Mouse (Mus musculus): ENCODE data around the gene Gm9918. TPM values are rescaled to one million over a fixed set of nuclear protein-coding genes. Genes with fewer than 3 reads are reported as not detected.
"Not testable (repeated sequence)": the region's sequence is repeated elsewhere in the genome, so short reads cannot be mapped to it uniquely, and the experiment has no call there.

Gene Gm9918
- polyA plus RNA-seq (2015; fragmentation: Nextera tagmentation; extraction: Ambion mirVana): 0.08 and 0.14 TPM in 2 replicates

DNA sequence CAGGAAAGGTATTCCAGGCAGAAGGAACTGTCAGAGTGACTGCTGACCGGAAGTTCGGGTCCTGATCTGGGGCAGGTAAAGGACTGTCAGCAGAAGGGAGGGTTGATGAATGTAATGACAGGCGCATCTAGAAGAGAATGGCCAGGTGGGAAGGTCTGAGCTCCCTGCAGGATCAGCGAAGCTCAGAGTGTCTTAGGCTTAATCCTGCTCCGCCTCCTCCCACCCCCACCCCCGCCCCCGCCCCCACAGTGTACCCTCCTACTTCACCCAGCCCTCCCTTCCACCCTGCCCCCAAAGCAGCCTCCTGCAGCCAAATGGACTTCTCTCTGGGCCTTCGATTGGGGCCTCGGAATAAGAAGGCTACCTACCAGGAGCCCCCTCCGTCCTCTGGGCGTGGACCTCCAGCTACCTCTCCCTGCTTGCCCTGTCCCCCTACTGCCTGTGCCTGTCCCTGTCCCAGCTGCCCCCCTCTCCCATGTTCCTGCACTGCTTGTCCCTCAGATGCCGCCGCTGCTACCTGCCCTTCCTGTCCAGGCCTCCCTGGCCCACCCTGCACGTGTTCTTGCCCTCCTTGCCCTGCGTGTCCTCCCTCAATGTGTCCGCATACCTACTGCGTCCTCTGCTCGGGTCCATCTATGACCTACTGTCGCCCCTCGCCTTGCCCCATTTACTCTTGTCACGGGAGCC is at the start of gene Gm9918:
TSS of gene Gm9918 (plus strand) at position 290 of the 687 bp plus-strand sequence.
- WGBS: 19% methylated on average over 21 of the region's 21 CpGs

GRCm38 (mm10) chr15:102222386-102222785 is 48.0 kb upstream of the Gm9918 start:
- ATAC-seq: no peak
- H3K27ac ChIP-seq: no peak overlapping the region
- H3K36me3 ChIP-seq: no peaks in the 10 kb centered on the region
- H3K9me3 ChIP-seq: no peaks in the 10 kb centered on the region
- WGBS: 59% methylated on average over 10 of the region's 10 CpGs
- no peak overlapping the region for H3K4me3 ChIP-seq (replicated peaks)
- H3K4me1 ChIP-seq (replicated peaks): peaks cover 10% of the 10 kb centered on the region
- no peak overlapping the region for H3K9ac ChIP-seq
- peaks cover 5% of the 10 kb centered on the region; the same call in 1 of the 2 replicates for H3K27me3 ChIP-seq (replicated peaks)
- no peak overlapping the region for H3K4me2 ChIP-seq (replicated peaks)

More for the DNA sequence above, at the start of gene Gm9918:
- H3K27ac ChIP-seq: no peak within 1 kb of the TSS
- H3K4me3 ChIP-seq (replicated peaks): no peak within 1 kb of the TSS
- no peaks in the 10 kb centered on the region for H3K9me3 ChIP-seq
- ATAC-seq: 0 out of 2 replicates have a peak, but pooled peaks have one; percentile 31
- H3K4me2 ChIP-seq (replicated peaks): peak within 1 kb of the TSS; percentile 42
- peaks cover 4% of the 10 kb centered on the region; the same call in 1 of the 2 replicates for H3K27me3 ChIP-seq (replicated peaks)
- H3K36me3 ChIP-seq: no peaks in the 10 kb centered on the region
- H3K4me1 ChIP-seq (replicated peaks): peaks cover 5% of the 10 kb centered on the region
- 0 out of 2 replicates have a peak within 1 kb of the TSS, but pooled peaks have one; percentile 1 for H3K9ac ChIP-seq

DNA sequence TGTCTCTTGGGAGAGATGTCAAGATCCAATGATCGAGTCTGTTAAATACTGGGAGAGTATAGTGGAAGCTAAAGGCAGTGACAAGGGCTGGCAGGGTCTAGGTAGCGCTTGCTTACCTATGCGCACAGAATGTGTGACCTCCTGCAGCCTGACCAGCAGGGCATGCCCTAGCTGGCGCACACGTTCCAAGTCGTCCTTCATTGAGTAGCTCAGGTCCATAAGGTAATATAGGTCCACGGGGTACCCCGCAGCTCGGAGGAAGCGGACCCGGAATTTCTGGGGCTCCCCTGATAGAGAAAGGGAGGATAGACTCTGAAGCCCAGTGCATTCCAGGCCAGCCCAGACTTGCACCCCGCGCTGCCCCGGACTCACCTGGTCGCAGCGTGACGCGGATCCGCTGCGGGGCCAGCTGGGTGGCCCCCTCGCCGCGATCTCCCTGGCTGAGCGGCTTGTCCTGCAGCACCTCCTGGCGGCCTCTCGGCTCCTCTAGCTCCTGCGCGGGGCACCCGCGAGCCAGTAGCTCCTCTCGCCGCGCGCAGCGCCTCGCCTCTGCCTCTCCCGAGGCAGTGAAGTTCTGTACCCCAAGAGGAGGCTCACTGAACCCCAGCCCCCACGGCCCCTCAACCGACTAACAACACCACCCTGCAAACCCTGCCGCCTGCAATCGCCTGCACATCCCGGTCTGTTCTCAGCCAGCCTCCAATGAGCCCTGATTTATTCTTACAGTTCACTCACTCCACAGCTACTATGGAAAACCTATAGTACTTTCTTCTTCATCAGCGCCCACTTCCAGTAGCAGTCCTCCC is 46.0 kb upstream of the Gm9918 start:
- 3% methylated on average over 41 of the region's 43 CpGs for WGBS
- H3K36me3 ChIP-seq: no peaks in the 10 kb centered on the region
- no peaks in the 10 kb centered on the region for H3K9me3 ChIP-seq
- peak overlapping the region; percentile 97 for H3K4me2 ChIP-seq (replicated peaks)
- peak overlapping the region; percentile 52 for H3K9ac ChIP-seq
- peak overlapping the region; percentile 43 for H3K4me3 ChIP-seq (replicated peaks)
- no peak overlapping the region for H3K27ac ChIP-seq
- H3K4me1 ChIP-seq (replicated peaks): peaks cover 10% of the 10 kb centered on the region
- ATAC-seq: peak; percentile 94
- peaks cover 5% of the 10 kb centered on the region; the same call in 1 of the 2 replicates for H3K27me3 ChIP-seq (replicated peaks)

DNA sequence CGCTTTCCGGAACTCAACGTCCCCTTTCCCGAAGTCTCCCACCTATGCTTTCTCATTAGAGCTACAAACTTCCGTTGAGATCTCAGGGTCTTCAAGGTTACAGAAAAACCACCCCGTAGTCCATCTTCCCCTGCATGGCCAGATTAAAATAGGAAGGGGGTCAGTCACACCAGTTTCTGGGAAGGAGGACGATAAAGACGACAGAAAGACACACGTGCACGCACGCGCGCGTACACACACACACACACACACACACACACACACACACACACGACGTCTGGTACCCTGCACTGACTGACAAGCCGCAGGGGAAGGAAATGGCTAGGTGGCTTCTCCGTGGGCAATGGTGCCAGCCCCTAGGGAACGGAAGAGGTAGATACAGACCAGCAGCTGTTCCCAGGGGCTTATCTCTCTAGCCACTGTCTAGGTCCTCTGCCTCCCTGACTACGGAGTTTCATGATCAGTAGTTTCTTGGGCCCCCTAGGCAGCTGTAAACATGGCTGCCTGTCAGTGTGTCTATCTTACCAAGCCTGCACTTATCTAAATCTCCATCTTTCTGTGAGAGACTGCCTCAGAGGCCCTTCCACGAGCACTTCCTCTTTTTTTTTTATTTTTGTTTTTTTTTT is 45.3 kb upstream of the Gm9918 start:
- Histone ChIP-seq H3K9ac (peak overlapping the region; percentile 52), H3K27me3 (replicated peaks) (peaks cover 5% of the 10 kb centered on the region; the same call in 1 of the 2 replicates), H3K4me3 (replicated peaks) (peak overlapping the region; percentile 43), H3K9me3 (no peaks in the 10 kb centered on the region), H3K27ac (no peak overlapping the region), H3K4me1 (replicated peaks) (peaks cover 10% of the 10 kb centered on the region), H3K4me2 (replicated peaks) (peak overlapping the region; percentile 97), H3K36me3 (no peaks in the 10 kb centered on the region)
- peak; percentile 37; the same call in 1 of the 2 replicates for ATAC-seq
- WGBS: 11% methylated on average over 21 of the region's 21 CpGs

GRCm38 (mm10) chr15:102225619-102226018 is 44.7 kb upstream of the Gm9918 start:
- not testable (repeated sequence) for H3K27ac ChIP-seq; ATAC-seq; H3K36me3 ChIP-seq; H3K9me3 ChIP-seq; H3K4me2 ChIP-seq (replicated peaks); H3K4me3 ChIP-seq (replicated peaks); H3K27me3 ChIP-seq (replicated peaks); H3K9ac ChIP-seq
- peaks cover 10% of the 10 kb centered on the region for H3K4me1 ChIP-seq (replicated peaks)
- WGBS: 71% methylated on average over 6 of the region's 6 CpGs

- no peak for ATAC-seq
- H3K36me3 ChIP-seq: no peaks in the 10 kb centered on the region
Measured at GRCm38 (mm10) chr15:102230408-102231321, 39.7 kb upstream of the Gm9918 start.

GRCm38 (mm10) chr15:102231748-102232147 is 38.6 kb upstream of the Gm9918 start, which contains the start of gene Itgb7:
Gene Itgb7, minus strand, starts transcription at chr15:102231944.
- H3K4me2 ChIP-seq (replicated peaks): peak within 1 kb of the TSS; percentile 35
- 32% methylated on average over 6 of the region's 6 CpGs for WGBS
- no peaks in the 10 kb centered on the region for H3K36me3 ChIP-seq
- H3K9ac ChIP-seq: no peak within 1 kb of the TSS
- no peaks in the 10 kb centered on the region for H3K27me3 ChIP-seq (replicated peaks)
- no peak within 1 kb of the TSS for H3K4me3 ChIP-seq (replicated peaks)
- peaks cover 34% of the 10 kb centered on the region for H3K4me1 ChIP-seq (replicated peaks)
- H3K9me3 ChIP-seq: no peaks in the 10 kb centered on the region
- peak; percentile 25; the same call in 1 of the 2 replicates for ATAC-seq
- H3K27ac ChIP-seq: no peak within 1 kb of the TSS

More at GRCm38 (mm10) chr15:102230408-102231321, 39.7 kb upstream of the Gm9918 start:
- Histone ChIP-seq H3K4me1 (replicated peaks) (peaks cover 28% of the 10 kb centered on the region), H3K9ac (no peak overlapping the region), H3K4me2 (replicated peaks) (no peak overlapping the region), H3K27ac (no peak overlapping the region), H3K27me3 (replicated peaks) (no peaks in the 10 kb centered on the region), H3K9me3 (no peaks in the 10 kb centered on the region), H3K4me3 (replicated peaks) (no peak overlapping the region)
- 84% methylated on average over 17 of the region's 17 CpGs for WGBS

- Histone ChIP-seq H3K36me3 (no peaks in the 10 kb centered on the region), H3K9me3 (no peaks in the 10 kb centered on the region), H3K27me3 (replicated peaks) (no peaks in the 10 kb centered on the region), H3K4me3 (replicated peaks) (no peak overlapping the region), H3K4me2 (replicated peaks) (no peak overlapping the region), H3K4me1 (replicated peaks) (peaks cover 34% of the 10 kb centered on the region), H3K27ac (no peak overlapping the region), H3K9ac (no peak overlapping the region)
- no peak for ATAC-seq
- 83% methylated on average over 7 of the region's 7 CpGs for WGBS
Measured at GRCm38 (mm10) chr15:102232764-102233163, 37.6 kb upstream of the Gm9918 start.

DNA sequence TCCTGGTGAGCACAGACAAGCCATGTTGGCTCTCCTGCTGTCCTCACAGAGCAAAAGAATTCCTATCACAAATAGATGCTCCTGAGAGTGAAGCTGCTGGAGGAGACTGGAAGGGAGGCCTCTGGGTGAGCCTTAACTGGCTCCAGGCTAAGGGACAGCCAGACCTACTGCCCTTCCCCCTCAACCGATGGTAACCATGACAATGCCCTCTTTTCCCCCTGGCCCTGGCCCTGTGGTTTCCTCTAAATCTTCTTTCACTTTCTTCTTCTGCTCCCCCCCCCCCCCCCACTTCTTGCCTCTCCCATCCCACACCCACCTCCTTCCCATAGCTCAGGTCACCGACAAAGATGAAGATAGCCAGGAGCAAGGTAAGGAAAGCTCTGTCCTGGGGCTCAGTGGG is 36.5 kb upstream of the Gm9918 start:
- H3K9me3 ChIP-seq: no peaks in the 10 kb centered on the region
- H3K4me1 ChIP-seq (replicated peaks): peaks cover 34% of the 10 kb centered on the region
- H3K4me2 ChIP-seq (replicated peaks): no peak overlapping the region
- 4% methylated on average over 2 of the region's 2 CpGs for WGBS
- H3K4me3 ChIP-seq (replicated peaks): no peak overlapping the region
- no peak for ATAC-seq
- no peaks in the 10 kb centered on the region for H3K27me3 ChIP-seq (replicated peaks)
- H3K9ac ChIP-seq: no peak overlapping the region
- H3K36me3 ChIP-seq: no peaks in the 10 kb centered on the region
- 0 out of 2 replicates have a peak overlapping the region, but pooled peaks have one; percentile 76 for H3K27ac ChIP-seq

- Histone ChIP-seq H3K9ac (peak overlapping the region; percentile 32), H3K4me3 (replicated peaks) (peak overlapping the region; percentile 21), H3K27me3 (replicated peaks) (no peaks in the 10 kb centered on the region), H3K4me2 (replicated peaks) (peak overlapping the region; percentile 43), H3K27ac (peak overlapping the region; percentile 76), H3K36me3 (no peaks in the 10 kb centered on the region), H3K4me1 (replicated peaks) (peaks cover 37% of the 10 kb centered on the region), H3K9me3 (no peaks in the 10 kb centered on the region)
- 21% methylated on average over 21 of the region's 21 CpGs for WGBS
- peak; percentile 84 for ATAC-seq
Measured at GRCm38 (mm10) chr15:102235371-102236027, 34.9 kb upstream of the Gm9918 start.
